ENCODE assay signal across 25 mouse cellular contexts in the genomic region with DNA sequence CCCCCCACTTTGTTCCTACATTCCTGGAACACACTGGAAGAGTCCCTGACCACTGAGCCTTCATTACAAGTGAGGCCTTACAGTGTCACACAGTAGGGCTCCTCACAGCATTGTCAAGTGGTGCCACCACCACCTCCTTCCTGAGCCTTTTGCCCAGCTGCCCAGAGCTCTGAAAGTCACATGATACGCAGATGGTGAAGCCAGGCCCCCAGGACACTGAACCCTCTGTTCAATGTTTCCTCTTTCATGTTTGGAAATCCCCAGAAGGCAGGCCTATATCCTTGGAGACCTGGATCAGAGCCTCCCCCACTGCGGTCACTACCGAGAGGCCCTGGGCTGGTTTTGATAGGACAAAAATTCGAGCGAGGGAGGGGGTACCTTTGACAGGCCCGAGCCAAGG. TPM values are rescaled to one million over a fixed set of nuclear protein-coding genes. Genes with fewer than 3 reads are reported as not detected.
DNase-seq lines count a peak whose midpoint lies in the region; ATAC-seq lines count a peak whose summit lies in the region.
"Had no signal": no experiment of that assay in that cellular context is flagged by ENCODE, and none has a peak within 500 bp of the region (broad histone marks: within the 10 kb centered on the region; RNA-seq: fewer than 3 reads in every experiment).

No protein-coding gene starts in this region.

- H3K4me2 ChIP-seq in hindbrain, embryonic 13.5 days, result no peak overlapping the region
- no peak overlapping the region for H3K4me2 ChIP-seq in hindbrain, embryonic 12.5 days (replicated peaks)
- no peak overlapping the region for H3K4me2 ChIP-seq in hindbrain, embryonic 16.5 days (ENCODE audit: low read length)
- H3K4me2 ChIP-seq: embryonic facial prominence, embryonic 15.5 days; hindbrain, embryonic 15.5 days; lung, embryonic 15.5 days; neural tube, embryonic 15.5 days had no signal

- H3K27me3 ChIP-seq in hindbrain, embryonic 13.5 days, result no peaks in the 10 kb centered on the region
- 0 out of 2 replicates have a peak, but pooled peaks cover 4% of the 10 kb centered on the region for H3K27me3 ChIP-seq in hindbrain, embryonic 12.5 days
- H3K27me3 ChIP-seq in hindbrain, embryonic 16.5 days (replicated peaks; ENCODE audit: control insufficient read depth, insufficient read depth, low read length), result no peaks in the 10 kb centered on the region
- H3K27me3 ChIP-seq: embryonic facial prominence, embryonic 15.5 days; hindbrain, embryonic 15.5 days; lung, embryonic 15.5 days; neural tube, embryonic 15.5 days had no signal

- no peak for ATAC-seq in hindbrain, embryonic 13.5 days (ENCODE audit: low FRiP score)
- ATAC-seq in hindbrain, embryonic 12.5 days (ENCODE audit: low FRiP score), result no peak
- ATAC-seq in hindbrain, embryonic 16.5 days, result peak; percentile 19; the same call in 1 of the 2 replicates
- ATAC-seq: activated CD4-positive, CD25-positive, alpha-beta regulatory T cell, adult 4 months had no signal

- no peaks in the 10 kb centered on the region for H3K36me3 ChIP-seq in hindbrain, embryonic 13.5 days
- no peaks in the 10 kb centered on the region for H3K36me3 ChIP-seq in hindbrain, embryonic 12.5 days
- H3K36me3 ChIP-seq in hindbrain, embryonic 16.5 days (ENCODE audit: control insufficient read depth, insufficient read depth, low read length), result no peaks in the 10 kb centered on the region
- H3K36me3 ChIP-seq: embryonic facial prominence, embryonic 15.5 days; G1E; hindbrain, embryonic 15.5 days; lung, embryonic 15.5 days; neural tube, embryonic 15.5 days had no signal

- H3K9ac ChIP-seq in hindbrain, embryonic 13.5 days, result no peak overlapping the region
- no peak overlapping the region for H3K9ac ChIP-seq in hindbrain, embryonic 12.5 days
- H3K9ac ChIP-seq in hindbrain, embryonic 16.5 days (ENCODE audit: low read depth, low read length), result no peak overlapping the region
- H3K9ac ChIP-seq: embryonic facial prominence, embryonic 15.5 days; hindbrain, embryonic 15.5 days; liver, embryonic 14.5 days; lung, embryonic 15.5 days; neural tube, embryonic 15.5 days had no signal

- 67% methylated on average over 6 of the region's 6 CpGs for WGBS in hindbrain, embryonic 13.5 days
- 59% methylated on average over 6 of the region's 6 CpGs for WGBS in hindbrain, embryonic 12.5 days
- WGBS in hindbrain, embryonic 16.5 days, result 64% methylated on average over 6 of the region's 6 CpGs

- H3K9me3 ChIP-seq in hindbrain, embryonic 13.5 days, result no peaks in the 10 kb centered on the region
- no peaks in the 10 kb centered on the region for H3K9me3 ChIP-seq in hindbrain, embryonic 12.5 days (replicated peaks)
- H3K9me3 ChIP-seq in hindbrain, embryonic 16.5 days (ENCODE audit: control insufficient read depth, low read length), result no peaks in the 10 kb centered on the region
- H3K9me3 ChIP-seq: embryonic facial prominence, embryonic 15.5 days; G1E; hindbrain, embryonic 15.5 days; lung, embryonic 15.5 days; neural tube, embryonic 15.5 days had no signal

- peaks cover 18% of the 10 kb centered on the region for H3K4me1 ChIP-seq in hindbrain, embryonic 13.5 days (replicated peaks)
- peaks cover 15% of the 10 kb centered on the region for H3K4me1 ChIP-seq in hindbrain, embryonic 12.5 days
- 0 out of 2 replicates have a peak, but pooled peaks cover 2% of the 10 kb centered on the region for H3K4me1 ChIP-seq in hindbrain, embryonic 16.5 days (ENCODE audit: control insufficient read depth, insufficient read depth, low read depth, low read length)

- peak; percentile 53 for DNase-seq in retina, postnatal 1 day
- no peak for DNase-seq in retina, embryonic 14.5 days (ENCODE audit: low spot score)
- no peak for DNase-seq in kidney, postnatal 10 days
- DNase-seq in left cerebral cortex, postnatal 4 days, result no peak
- DNase-seq: adrenal gland, postnatal 14 days; cerebellum, adult 18-20 months; cerebellum, postnatal 25 days; embryo, embryonic 11 days; gastrocnemius, postnatal 14 days; heart, adult 2 months; kidney, adult 18-20 months; lung, postnatal 4 days; right cerebral cortex, postnatal 25 days had no signal

- intact Hi-C loops in left cerebral cortex, postnatal 4 days (cut with DNase I), result no loop called here

- peak overlapping the region; percentile 23; the same call in 1 of the 2 replicates for H3K27ac ChIP-seq in hindbrain, embryonic 13.5 days
- no peak overlapping the region for H3K27ac ChIP-seq in hindbrain, embryonic 12.5 days
- no peak overlapping the region for H3K27ac ChIP-seq in hindbrain, embryonic 16.5 days (ENCODE audit: low read depth, low read length)
- H3K27ac ChIP-seq: embryonic facial prominence, embryonic 15.5 days; heart, adult 2 months; hindbrain, embryonic 15.5 days; kidney, postnatal 0 days; liver, embryonic 14.5 days; stomach, postnatal 0 days had no signal

- H3K4me3 ChIP-seq in hindbrain, embryonic 13.5 days, result no peak overlapping the region
- no peak overlapping the region for H3K4me3 ChIP-seq in hindbrain, embryonic 12.5 days
- no peak overlapping the region for H3K4me3 ChIP-seq in hindbrain, embryonic 16.5 days (ENCODE audit: low read length)
- H3K4me3 ChIP-seq: embryonic facial prominence, embryonic 15.5 days; heart, adult 2 months; hindbrain, embryonic 15.5 days; lung, embryonic 15.5 days; neural tube, embryonic 15.5 days had no signal

RNA-seq across cellular contexts. Expression of gene Src, which starts 1.0 kb away (rescaled TPM):
- polyA plus RNA-seq in hindbrain, embryonic 13.5 days (2015; fragmentation: Nextera tagmentation; extraction: Ambion mirVana), result 31.3 and 31.8 TPM in 2 replicates
- polyA plus RNA-seq in hindbrain, embryonic 12.5 days (2016; fragmentation: Nextera tagmentation; extraction: Ambion mirVana), result 33.6 and 35.1 TPM in 2 replicates
- 26.5 and 29.9 TPM in 2 replicates for polyA plus RNA-seq in hindbrain, embryonic 16.5 days (2015; fragmentation: Nextera tagmentation; extraction: Ambion mirVana)
- 10 to 100 TPM; 92.0 to 94.5 TPM for total RNA-seq in left cerebral cortex, postnatal 4 days (2021)

RNA-seq across cellular contexts. Expression of gene Manbal, which starts 49.8 kb away (rescaled TPM):
- 91.7 and 95.8 TPM in 2 replicates for polyA plus RNA-seq in hindbrain, embryonic 13.5 days (2015; fragmentation: Nextera tagmentation; extraction: Ambion mirVana)
- polyA plus RNA-seq in hindbrain, embryonic 12.5 days (2016; fragmentation: Nextera tagmentation; extraction: Ambion mirVana), result 72.4 and 73.9 TPM in 2 replicates
- polyA plus RNA-seq in hindbrain, embryonic 16.5 days (2015; fragmentation: Nextera tagmentation; extraction: Ambion mirVana), result 120 and 123 TPM in 2 replicates
- total RNA-seq in left cerebral cortex, postnatal 4 days (2021), result 10 to 100 TPM; 66.1 to 70.3 TPM
